Mouse (Mus musculus) T-cell, adult 66 days (primary cell): Measurements from ENCODE around the gene D130043K22Rik. TPM values are rescaled to one million over a fixed set of nuclear protein-coding genes. Genes with fewer than 3 reads are reported as not detected.

Experiments
- total RNA-seq, 2 experiments: library from RNA; stranded (reverse); gene quantifications; 3 replicates in 1 of 2; 4 replicates in 1 of 2; pipeline ENCODE4 v1.2.4; 2023

D130043K22Rik gene
- total RNA-seq: under 1 TPM in 1 of 2 experiments, not detected in 1; 0.61 TPM

DNA sequence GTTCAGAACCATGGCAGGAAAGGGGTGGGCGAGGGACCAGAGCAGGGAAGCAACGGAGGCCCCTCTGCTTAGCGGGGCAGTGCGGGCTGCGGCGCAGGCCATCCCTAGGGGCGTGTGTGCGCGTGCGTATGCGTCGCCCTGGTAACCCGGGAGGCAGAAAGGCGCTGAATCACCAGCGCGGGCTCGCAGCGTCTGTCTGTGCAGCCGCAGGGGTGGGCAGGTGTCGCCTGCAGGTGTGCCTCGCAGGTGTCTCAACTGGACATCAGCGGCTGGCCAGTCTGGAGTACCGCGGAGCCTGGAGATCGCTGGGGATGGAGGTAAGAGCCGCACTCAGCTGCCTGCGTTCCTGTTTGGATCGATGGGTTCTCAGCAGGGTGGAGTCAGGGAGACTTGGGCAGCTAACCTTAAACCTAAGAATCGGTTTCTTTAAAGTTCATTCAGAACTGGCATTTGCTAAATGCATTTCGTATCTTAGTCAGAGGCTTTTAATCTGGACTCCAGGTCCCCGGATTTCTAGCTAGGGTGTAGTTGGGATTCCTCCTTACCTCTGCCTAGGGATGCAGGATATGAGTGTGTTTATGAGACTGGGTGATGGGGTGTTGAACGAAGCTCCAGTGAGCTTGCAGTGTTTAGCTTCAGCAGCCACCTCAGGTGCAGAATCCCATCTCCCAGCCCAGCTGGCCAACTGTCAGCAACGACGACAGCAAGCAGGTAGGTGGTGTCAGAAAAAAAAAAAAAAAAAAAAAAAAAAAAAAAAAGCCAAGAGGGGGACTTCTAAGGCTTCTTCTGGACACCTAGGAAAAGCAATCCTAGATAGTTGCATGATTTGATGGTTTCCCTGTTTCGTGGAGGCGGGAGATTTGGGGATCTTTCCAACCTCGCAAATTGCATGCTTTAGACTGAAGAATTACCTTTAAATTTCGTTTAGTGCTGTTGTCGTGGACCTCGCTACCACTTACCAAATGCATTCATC lies at the start of gene D130043K22Rik:
Gene D130043K22Rik, plus strand, starts transcription at position 153 of the 973 bp plus-strand sequence.

DNA sequence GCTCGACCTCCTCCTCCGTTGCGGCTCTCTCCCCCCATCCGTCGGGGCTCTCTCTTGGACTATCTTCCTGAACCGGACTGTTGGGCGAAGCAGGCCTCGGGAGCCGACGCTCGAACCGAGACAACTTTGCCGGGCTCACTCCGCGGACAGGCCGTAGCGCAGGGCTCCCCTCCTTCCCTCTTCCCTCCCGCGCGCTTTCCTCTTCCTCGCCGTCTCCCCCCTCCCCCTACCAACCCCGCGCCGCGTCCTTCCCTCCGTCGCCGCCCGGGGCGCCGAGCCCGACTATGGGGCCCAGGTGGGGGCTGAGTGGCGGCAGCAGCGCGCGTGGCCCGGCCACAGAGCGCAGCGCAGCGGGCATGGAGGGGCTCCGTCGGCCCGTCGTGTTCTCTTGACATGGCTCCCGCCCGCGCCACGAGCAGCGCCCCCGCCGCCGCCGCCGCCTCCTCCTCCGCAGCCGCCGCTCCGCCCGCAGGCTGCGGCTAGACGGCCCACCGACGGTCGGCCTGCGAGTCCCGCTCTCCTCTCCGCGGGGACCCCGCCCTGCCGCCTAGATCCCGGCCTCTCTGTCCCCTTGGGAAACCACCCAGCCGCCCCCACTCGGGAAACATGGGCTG lies 43.5 kb upstream of the D130043K22Rik start, which contains the start of gene BC005537:
Gene BC005537, plus strand, starts transcription at position 350 of the 614 bp plus-strand sequence.

DNA sequence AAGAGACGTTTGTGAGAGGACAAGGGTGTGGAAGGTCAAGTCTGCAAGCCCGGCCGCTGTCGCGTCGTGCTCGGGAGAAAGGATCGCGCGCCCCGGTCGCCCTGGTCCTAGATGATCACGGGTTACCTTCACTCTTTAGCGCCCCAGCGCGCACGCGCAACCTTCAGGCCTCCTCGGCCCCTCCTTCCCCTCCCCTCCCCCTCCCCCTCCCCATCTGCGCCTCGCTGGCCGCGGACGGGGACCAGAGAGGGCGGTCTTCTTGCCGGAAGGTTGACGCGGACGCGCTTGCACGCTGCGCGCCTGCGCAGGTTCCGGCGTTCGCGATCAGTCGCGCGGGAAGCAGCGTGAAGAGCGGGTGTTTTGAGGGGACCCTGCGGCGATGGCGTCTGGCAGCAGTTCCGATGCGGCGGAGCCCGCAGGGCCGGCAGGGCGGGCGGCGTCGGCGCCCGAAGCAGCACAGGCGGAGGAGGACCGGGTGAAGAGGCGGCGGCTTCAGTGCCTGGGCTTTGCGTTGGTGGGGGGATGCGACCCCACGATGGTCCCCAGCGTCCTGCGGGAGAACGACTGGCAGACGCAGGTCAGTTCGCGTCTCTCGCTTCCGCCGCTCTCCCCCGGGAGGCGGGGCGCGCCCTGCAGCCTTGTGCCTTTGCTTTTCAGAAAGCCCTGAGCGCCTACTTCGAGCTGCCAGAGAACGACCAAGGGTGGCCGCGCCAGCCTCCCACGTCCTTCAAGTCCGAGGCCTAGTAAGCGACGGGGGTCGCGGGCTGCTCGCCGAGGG lies 13.4 kb upstream of the D130043K22Rik start, which contains the start of the genes Acot13 and Tdp2:
Gene Acot13, minus strand, starts transcription at position 188 of the 778 bp plus-strand sequence.
Gene Tdp2, plus strand, starts transcription at position 327 of the 778 bp plus-strand sequence.

DNA sequence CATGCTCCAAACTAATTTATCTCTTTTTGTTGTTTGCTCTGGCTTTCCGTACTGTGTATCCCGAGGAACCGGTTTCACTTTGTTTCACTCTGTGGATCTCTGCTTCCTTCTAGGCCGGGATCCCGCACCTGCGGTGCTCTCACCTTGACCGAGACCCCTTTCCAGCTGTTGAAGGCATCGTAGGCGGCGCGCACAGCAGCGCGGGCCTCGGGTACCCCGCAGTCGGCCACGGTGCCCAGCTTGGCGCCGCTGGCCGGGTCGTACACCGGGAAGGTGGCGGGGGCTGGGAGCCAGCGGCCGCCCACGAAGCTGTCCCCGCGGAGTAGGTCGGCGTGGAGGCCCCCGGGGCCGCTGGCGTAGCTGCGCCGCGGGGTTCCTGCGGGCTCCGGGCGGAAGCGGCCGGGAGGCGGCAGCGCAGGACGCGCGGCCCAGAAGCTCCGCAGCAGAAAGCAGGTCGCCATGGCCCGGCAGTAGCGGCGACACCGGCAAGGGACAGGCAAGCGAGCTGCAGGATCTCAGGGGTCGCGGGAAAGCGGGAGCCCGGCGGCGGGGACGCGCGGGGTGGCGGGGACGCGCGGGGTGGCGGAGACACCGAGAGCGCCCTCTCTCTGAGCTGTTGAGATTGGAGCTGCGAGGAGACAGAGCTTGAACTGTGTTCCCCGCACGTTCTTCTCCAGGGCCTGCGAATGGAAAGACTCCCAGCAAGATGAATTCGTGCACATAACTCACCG lies 92.3 kb downstream of the D130043K22Rik start, which contains the start of gene Aldh5a1:
Gene Aldh5a1, minus strand, starts transcription at position 554 of the 731 bp plus-strand sequence.

DNA sequence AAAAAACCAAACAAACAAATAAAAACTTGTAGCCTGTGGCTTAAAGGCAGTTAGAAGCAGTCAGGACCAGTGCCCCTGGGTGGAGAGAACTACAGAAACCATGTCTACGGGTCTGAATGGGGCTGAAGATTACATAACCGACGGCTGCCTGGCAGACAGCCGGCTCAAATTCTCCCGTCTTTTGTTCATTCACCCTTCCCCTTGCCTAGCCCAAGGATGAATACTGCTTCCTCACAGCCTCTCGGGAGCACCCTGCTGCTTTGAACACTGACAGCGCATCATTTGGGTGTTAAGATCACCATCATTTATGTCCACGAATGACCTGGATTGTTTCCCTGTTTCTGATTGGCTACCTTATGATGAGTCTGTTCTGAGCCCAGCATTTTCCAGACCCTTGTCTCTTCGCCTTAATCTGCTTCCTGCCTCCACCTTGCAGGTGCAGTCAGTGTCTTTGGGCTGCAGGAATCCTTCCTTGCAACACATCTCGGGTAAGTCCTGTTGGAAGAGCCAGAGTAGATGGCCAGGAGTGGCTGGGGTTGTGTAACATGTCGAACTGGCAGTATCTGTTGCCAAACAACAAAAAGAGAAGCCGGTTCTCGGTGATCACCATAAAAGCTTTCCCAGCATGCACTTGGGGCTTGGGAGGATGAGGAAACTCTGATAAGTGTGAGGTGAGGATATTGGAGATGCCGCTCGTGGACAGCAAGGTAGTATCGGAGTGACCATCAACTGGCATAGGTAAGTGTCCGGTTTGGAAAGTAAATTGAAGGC lies 97.8 kb downstream of the D130043K22Rik start, which contains the start of gene Gpld1:
Gene Gpld1, plus strand, starts transcription at position 641 of the 771 bp plus-strand sequence.

Other genes starting within 250 kb of the D130043K22Rik start
- 1 to 10 TPM; 3.1 to 4.4 TPM for gene Armh2, start 103.9 kb upstream of the D130043K22Rik start, total RNA-seq
- gene Gmnn, start 83.2 kb upstream of the D130043K22Rik start, total RNA-seq: 10 to 100 TPM in 1 of 2 experiments, 1 to 10 TPM in 1; 7.8 to 10.7 TPM
- 100 to 1,000 TPM; 171 to 185 TPM for gene BC005537, start 43.5 kb upstream of the D130043K22Rik start, total RNA-seq
- gene Acot13, start 13.6 kb upstream of the D130043K22Rik start, total RNA-seq: 10 to 100 TPM; 20.7 to 21.5 TPM
- gene Tdp2, start 13.5 kb upstream of the D130043K22Rik start, total RNA-seq: 10 to 100 TPM; 68.7 to 86.6 TPM
- 1 to 10 TPM; 1.2 to 2.0 TPM for gene Aldh5a1, start 92.5 kb downstream of the D130043K22Rik start, total RNA-seq
- gene Gpld1, start 98.0 kb downstream of the D130043K22Rik start, total RNA-seq: under 1 TPM; 0.09 to 0.18 TPM
- gene Mrs2, start 175.2 kb downstream of the D130043K22Rik start, total RNA-seq: 10 to 100 TPM; 42.4 to 45.4 TPM
- not detected for gene Dcdc2a, start 210.9 kb downstream of the D130043K22Rik start, total RNA-seq